Mouse (Mus musculus): ENCODE data around the gene Rnf207.

The Rnf207 gene

GRCm38 (mm10) chr4:152292102-152292765, 26.6 kb downstream of the Rnf207 start:
- DNase-seq, result no peak

GRCm38 (mm10) chr4:152291562-152291961, 27.2 kb downstream of the Rnf207 start, which contains the start of gene Hes3:
Gene Hes3 (minus strand): TSS chr4:152291662.
- DNase-seq, result no peak

- DNase-seq, result no peak
Measured at GRCm38 (mm10) chr4:152290991-152291390, 27.8 kb downstream of the Rnf207 start.

- DNase-seq, result no peak
Measured at GRCm38 (mm10) chr4:152290385-152290784, 28.4 kb downstream of the Rnf207 start.

GRCm38 (mm10) chr4:152288398-152288945, 30.3 kb downstream of the Rnf207 start:
- DNase-seq, result no peak

GRCm38 (mm10) chr4:152287317-152288120, 31.3 kb downstream of the Rnf207 start:
- DNase-seq, result no peak

- DNase-seq, result peak; percentile 67
Measured at GRCm38 (mm10) chr4:152286887-152287286, 31.9 kb downstream of the Rnf207 start.

- no peak for DNase-seq
Measured at GRCm38 (mm10) chr4:152286183-152286582, 32.6 kb downstream of the Rnf207 start.

GRCm38 (mm10) chr4:152285505-152285904, 33.3 kb downstream of the Rnf207 start:
- DNase-seq, result peak; percentile 75

GRCm38 (mm10) chr4:152283186-152283950, 35.4 kb downstream of the Rnf207 start:
- DNase-seq, result peak; percentile 80

GRCm38 (mm10) chr4:152282721-152283120, 36.1 kb downstream of the Rnf207 start:
- DNase-seq, result no peak

- DNase-seq, result no peak
Measured at GRCm38 (mm10) chr4:152281601-152282000, 37.2 kb downstream of the Rnf207 start.

- no peak for DNase-seq
Measured at GRCm38 (mm10) chr4:152278986-152279385, 39.8 kb downstream of the Rnf207 start.

- DNase-seq, result no peak
Measured at GRCm38 (mm10) chr4:152277916-152278315, 40.9 kb downstream of the Rnf207 start.

GRCm38 (mm10) chr4:152276389-152277347, 42.1 kb downstream of the Rnf207 start:
- DNase-seq, result no peak

- DNase-seq, result no peak
Measured at GRCm38 (mm10) chr4:152274681-152275131, 44.1 kb downstream of the Rnf207 start.

GRCm38 (mm10) chr4:152273621-152274236, 45.1 kb downstream of the Rnf207 start, which contains the start of gene Gpr153:
Gene Gpr153 (plus strand): TSS chr4:152274232.
- no peak for DNase-seq

- DNase-seq, result no peak
Measured at GRCm38 (mm10) chr4:152273191-152273590, 45.6 kb downstream of the Rnf207 start.

- peak; percentile 49 for DNase-seq
Measured at GRCm38 (mm10) chr4:152272449-152273049, 46.2 kb downstream of the Rnf207 start.

GRCm38 (mm10) chr4:152272006-152272405, 46.8 kb downstream of the Rnf207 start:
- DNase-seq, result no peak

GRCm38 (mm10) chr4:152271334-152271733, 47.5 kb downstream of the Rnf207 start:
- DNase-seq, result no peak

Data from kidney, adult 9 months (tissue).